Mouse (Mus musculus) bone marrow macrophage, adult 2 months (primary cell): ENCODE data around the gene Mrps34. TPM values are rescaled to one million over a fixed set of nuclear protein-coding genes. Genes with fewer than 3 reads are reported as not detected.

Experiments used
- H3K27ac ChIP-seq: 2 replicates; pipeline ENCODE4 v1.5.1; 2012; ENCODE audit warnings: low read depth, low read length; ENCODE audit not compliant: insufficient read depth
- H3K4me1 ChIP-seq: 2 replicates; pipeline ENCODE4 v1.6.1; 2012; ENCODE audit warnings: low read length; ENCODE audit not compliant: control insufficient read depth, insufficient read depth
- H3K4me3 ChIP-seq: 2 replicates; pipeline ENCODE4 v1.5.1; 2012; ENCODE audit warnings: mild to moderate bottlenecking, low read length, moderate library complexity; ENCODE audit not compliant: insufficient read depth
- CTCF ChIP-seq: IDR thresholded peaks from 2 replicates; pipeline ENCODE4 v1.5.1; 2012; ENCODE audit warnings: low read depth, mild to moderate bottlenecking, low read length, moderate library complexity
- POLR2A ChIP-seq: IDR thresholded peaks from 2 replicates; pipeline ENCODE4 v1.6.1; 2012; ENCODE audit warnings: mild to moderate bottlenecking, low read depth, low read length, borderline replicate concordance
- polyA plus RNA-seq: library from polyadenylated mRNA; stranded (reverse); fragments of >200 nt; gene quantifications from 2 replicates; pipeline ENCODE4 v1.2.4, GENCODE M21; 2012; ENCODE audit not compliant: missing spikeins, insufficient read depth, insufficient read length

Mrps34 gene
- polyA plus RNA-seq, 1 experiment, result 25.6 TPM

GRCm38 (mm10) chr17:24890151-24891092, 4.5 kb upstream of the Mrps34 start:
- Histone ChIP-seq H3K4me1 (peaks cover 6% of the 10 kb centered on the region; the same call in 1 of the 2 replicates), H3K4me3 (no peak overlapping the region), H3K27ac (no peak overlapping the region)
- TF ChIP-seq CTCF (no peak), POLR2A (no peak)

GRCm38 (mm10) chr17:24891321-24891720, 3.6 kb upstream of the Mrps34 start:
- TF ChIP-seq CTCF (no peak), POLR2A (no peak)
- H3K4me3 ChIP-seq, result no peak overlapping the region
- peaks cover 6% of the 10 kb centered on the region; the same call in 1 of the 2 replicates for H3K4me1 ChIP-seq
- H3K27ac ChIP-seq, result no peak overlapping the region

DNA sequence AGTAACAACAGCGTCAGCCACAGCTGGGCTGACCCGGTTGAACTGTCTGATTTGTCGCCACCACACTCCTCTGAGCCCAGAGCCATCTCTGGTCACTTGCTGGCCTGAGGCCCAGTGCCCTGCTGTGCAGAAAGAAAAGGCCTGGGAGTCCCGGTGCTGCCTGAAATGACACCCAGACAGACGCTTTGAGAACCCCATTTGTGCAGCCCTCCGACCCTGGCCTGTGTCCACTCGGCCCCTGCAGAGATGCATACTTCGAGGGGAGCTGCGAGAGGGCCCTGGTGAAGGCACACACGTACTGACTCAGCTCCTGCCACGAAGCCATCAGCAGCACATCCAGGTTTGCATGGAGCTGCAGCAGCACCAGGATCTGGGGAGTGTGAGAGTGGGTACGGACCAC, 2.1 kb upstream of the Mrps34 start:
- Histone ChIP-seq H3K4me1 (peaks cover 7% of the 10 kb centered on the region; the same call in 1 of the 2 replicates), H3K27ac (no peak overlapping the region), H3K4me3 (no peak overlapping the region)
- TF ChIP-seq POLR2A (no peak), CTCF (no peak)

DNA sequence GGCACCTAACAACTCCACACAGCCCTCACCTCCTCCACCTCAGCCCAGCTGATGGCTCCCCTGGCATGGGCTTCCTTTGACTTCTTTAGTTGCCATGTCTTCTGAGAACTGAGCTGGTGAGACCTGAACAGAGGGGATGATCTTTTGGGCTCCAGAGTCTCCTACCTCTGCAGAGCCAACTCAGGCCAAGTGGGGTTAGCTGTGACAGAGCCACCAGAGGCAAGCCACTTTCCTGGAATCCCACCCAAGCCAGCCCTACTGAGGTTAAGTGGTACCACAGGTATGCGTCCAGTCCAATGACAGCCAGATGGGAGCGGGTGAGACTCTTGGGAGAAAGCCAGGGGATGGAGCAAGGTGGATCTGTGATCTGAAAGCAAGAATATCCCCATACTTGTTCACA, 1.6 kb upstream of the Mrps34 start:
- no peak overlapping the region for H3K27ac ChIP-seq
- 0 out of 2 replicates have a peak, but pooled peaks cover 4% of the 10 kb centered on the region for H3K4me1 ChIP-seq
- TF ChIP-seq POLR2A (no peak), CTCF (no peak)
- no peak overlapping the region for H3K4me3 ChIP-seq

GRCm38 (mm10) chr17:24894061-24894994, 588 bp upstream of the Mrps34 start:
- TF ChIP-seq CTCF (no peak), POLR2A (no peak)
- Histone ChIP-seq H3K4me1 (0 out of 2 replicates have a peak, but pooled peaks cover 4% of the 10 kb centered on the region), H3K27ac (no peak overlapping the region), H3K4me3 (peak overlapping the region; percentile 100)

DNA sequence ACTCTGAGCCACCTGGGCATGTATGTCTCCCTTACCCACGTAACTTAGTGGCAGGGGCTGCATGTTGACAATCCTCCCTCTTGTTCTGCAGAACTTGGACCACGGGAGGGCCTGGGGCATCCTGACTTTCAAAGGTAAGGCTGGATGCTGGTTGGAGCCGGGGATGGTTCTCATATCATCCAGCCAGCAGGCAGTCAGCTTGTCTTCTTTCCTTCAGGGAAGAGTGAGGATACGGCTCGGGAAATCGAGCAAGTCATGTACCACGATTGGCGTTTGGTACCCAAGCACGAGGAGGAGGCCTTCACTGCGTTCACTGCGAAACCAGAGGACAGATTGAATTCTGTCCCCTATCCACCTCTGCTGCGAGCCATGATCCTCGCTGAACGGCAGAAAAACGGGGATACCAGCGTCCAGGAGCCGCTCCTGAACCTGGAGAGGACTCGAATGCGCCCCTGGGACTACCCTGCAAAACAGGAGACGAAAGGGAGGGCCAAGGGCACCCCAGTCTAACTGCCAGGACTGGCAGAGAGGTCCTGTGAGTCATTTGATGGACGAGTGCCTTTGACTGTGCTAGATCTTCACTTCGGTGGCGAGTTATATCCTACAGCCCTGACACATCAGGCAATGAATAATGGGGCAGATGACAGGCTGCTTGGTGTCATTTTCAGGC, 790 bp downstream of the Mrps34 start:
- Histone ChIP-seq H3K4me1 (0 out of 2 replicates have a peak, but pooled peaks cover 4% of the 10 kb centered on the region), H3K4me3 (peak overlapping the region; percentile 100), H3K27ac (peak overlapping the region; percentile 59)
- no peak for TF ChIP-seq CTCF
- TF ChIP-seq POLR2A, result no peak

DNA sequence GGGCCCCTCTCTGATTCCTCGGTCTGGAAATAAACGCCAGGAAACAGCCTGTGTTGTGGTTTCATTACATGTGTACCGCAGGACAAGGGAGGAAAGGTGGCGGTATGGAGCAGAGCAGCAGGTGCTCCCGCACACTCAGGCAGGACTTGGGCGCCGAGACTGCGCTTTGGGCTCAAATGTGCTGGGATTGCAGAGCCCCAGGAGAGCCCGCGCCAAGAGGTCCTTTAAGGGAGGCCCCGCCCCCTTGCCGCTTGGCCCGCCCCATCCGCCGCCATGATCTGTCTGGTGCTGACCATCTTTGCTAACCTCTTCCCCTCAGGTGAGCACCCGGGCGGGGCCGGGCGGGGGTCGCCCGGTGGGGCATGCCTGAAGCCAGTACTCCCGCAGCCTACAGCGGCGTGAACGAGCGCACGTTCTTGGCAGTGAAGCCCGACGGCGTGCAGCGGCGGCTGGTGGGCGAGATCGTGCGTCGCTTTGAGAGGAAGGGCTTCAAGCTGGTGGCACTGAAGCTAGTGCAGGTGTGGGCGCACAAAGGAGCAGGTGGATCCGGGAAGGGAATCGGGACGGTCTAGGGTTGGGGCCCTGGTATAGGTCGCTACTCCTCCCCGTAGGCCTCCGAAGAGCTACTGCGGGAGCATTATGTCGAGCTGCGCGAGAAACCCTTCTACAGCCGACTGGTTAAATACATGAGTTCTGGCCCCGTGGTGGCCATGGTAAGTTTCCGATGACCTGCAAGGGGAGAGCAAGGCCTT, 1.5 kb downstream of the Mrps34 start, which contains the start of gene Nme3:
Gene Nme3, plus strand, starts transcription at position 260 of the 752 bp plus-strand sequence.
- H3K4me1 ChIP-seq, result 0 out of 2 replicates have a peak, but pooled peaks cover 4% of the 10 kb centered on the region
- TF ChIP-seq POLR2A (no peak), CTCF (no peak)
- H3K27ac ChIP-seq, result peak within 1 kb of the TSS; percentile 59
- H3K4me3 ChIP-seq, result peak within 1 kb of the TSS; percentile 100

GRCm38 (mm10) chr17:24896993-24897269, 2.0 kb downstream of the Mrps34 start:
- TF ChIP-seq POLR2A, result no peak
- no peak for TF ChIP-seq CTCF
- no peak overlapping the region for H3K27ac ChIP-seq
- H3K4me3 ChIP-seq, result peak overlapping the region; percentile 100
- 0 out of 2 replicates have a peak, but pooled peaks cover 4% of the 10 kb centered on the region for H3K4me1 ChIP-seq
